Mouse (Mus musculus): ENCODE measurements at regions not wholly inside any gene's neighbourhood (a gene's known extent, or its start where the extent isn't known, plus 50 kb on each side); places are given as distances from the start of the nearest gene placed in this dataset.

GRCm38 (mm10) chr9:61123431-61123830, 248.7 kb upstream of the Tle3 start:
- Histone ChIP-seq H3K9ac (ENCODE audit: low read depth, low read length, severe bottlenecking) (no peak overlapping the region), H3K27ac (replicated peaks; ENCODE audit: low read depth, low read length) (no peak overlapping the region), H3K4me2 (replicated peaks; ENCODE audit: low read depth, low read length, severe bottlenecking) (no peak overlapping the region), H3K4me1 (ENCODE audit: control insufficient read depth, insufficient read depth, low read length) (peaks cover 24% of the 10 kb centered on the region; the same call in 1 of the 2 replicates), H3K9me3 (ENCODE audit: control insufficient read depth, low read length) (no peaks in the 10 kb centered on the region), H3K36me3 (ENCODE audit: control insufficient read depth, insufficient read depth, low read length) (no peaks in the 10 kb centered on the region), H3K4me3 (replicated peaks; ENCODE audit: low read length) (no peak overlapping the region), H3K27me3 (ENCODE audit: control insufficient read depth, insufficient read depth, low read length) (0 out of 2 replicates have a peak, but pooled peaks cover 3% of the 10 kb centered on the region)
- DNase-seq (ENCODE audit: low spot score) = no peak
- TF ChIP-seq POLR2A (IDR thresholded peaks at IDR 0.05; ENCODE audit: borderline replicate concordance, extremely low read depth, insufficient read depth, insufficient read length) = no peak
- ATAC-seq (ENCODE audit: low FRiP score, low read depth) = no peak

DNA sequence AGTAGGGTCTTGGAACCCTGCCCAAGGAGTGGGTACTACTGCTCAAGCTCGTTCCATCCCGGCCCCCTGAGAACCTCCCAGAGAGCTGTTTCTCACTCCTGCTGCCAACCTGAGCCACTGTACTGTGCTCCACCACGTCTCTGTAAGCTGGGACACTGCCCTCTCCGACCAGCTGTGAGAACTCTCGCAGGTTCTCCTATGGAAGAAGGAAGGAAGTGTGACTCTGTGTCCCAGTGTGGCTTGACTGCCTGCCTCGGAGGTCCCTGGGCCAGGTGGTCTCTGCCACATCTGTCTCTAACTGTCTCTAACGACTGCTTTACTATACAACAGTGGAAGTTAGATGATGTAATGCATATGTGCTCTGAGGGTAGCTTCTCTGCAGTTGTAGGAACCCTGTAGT, 246.4 kb upstream of the Tle3 start:
- H3K27ac ChIP-seq (replicated peaks; ENCODE audit: low read depth, low read length) = no peak overlapping the region
- 34% methylated on average over 7 of the region's 7 CpGs for WGBS
- no peak for TF ChIP-seq POLR2A (IDR thresholded peaks at IDR 0.05; ENCODE audit: borderline replicate concordance, extremely low read depth, insufficient read depth, insufficient read length)
- peaks cover 20% of the 10 kb centered on the region; the same call in 1 of the 2 replicates for H3K4me1 ChIP-seq (ENCODE audit: control insufficient read depth, insufficient read depth, low read length)
- no peak for DNase-seq (ENCODE audit: low spot score)
- H3K9me3 ChIP-seq (ENCODE audit: control insufficient read depth, low read length) = no peaks in the 10 kb centered on the region
- ATAC-seq (ENCODE audit: low FRiP score, low read depth) = no peak
- no peak overlapping the region for H3K4me2 ChIP-seq (replicated peaks; ENCODE audit: low read depth, low read length, severe bottlenecking)
- H3K4me3 ChIP-seq (replicated peaks; ENCODE audit: low read length) = no peak overlapping the region
- H3K9ac ChIP-seq (ENCODE audit: low read depth, low read length, severe bottlenecking) = no peak overlapping the region
- H3K27me3 ChIP-seq (ENCODE audit: control insufficient read depth, insufficient read depth, low read length) = 0 out of 2 replicates have a peak, but pooled peaks cover 3% of the 10 kb centered on the region
- no peaks in the 10 kb centered on the region for H3K36me3 ChIP-seq (ENCODE audit: control insufficient read depth, insufficient read depth, low read length)

DNA sequence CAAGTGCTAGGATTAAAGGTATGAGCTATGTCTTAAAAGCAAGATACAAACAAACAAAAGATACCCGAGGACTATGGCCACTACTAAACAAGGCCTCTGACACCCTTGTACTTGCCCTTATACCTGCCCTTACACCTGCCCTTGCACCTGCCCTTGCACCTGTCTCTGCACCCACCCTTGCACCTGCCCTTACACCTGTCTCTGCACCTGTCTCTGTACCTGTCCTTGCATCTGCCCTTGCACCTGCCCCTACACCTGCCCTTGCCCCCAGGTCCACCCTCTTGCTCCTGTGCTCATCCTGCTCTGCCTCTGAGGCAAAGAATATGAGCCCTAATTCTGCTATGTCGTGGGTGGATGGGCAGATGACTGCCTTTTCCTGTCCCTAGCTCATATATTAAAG, 244.1 kb upstream of the Tle3 start:
- Histone ChIP-seq H3K4me2 (replicated peaks; ENCODE audit: low read depth, low read length, severe bottlenecking) (no peak overlapping the region), H3K9me3 (ENCODE audit: control insufficient read depth, low read length) (no peaks in the 10 kb centered on the region), H3K4me1 (ENCODE audit: control insufficient read depth, insufficient read depth, low read length) (0 out of 2 replicates have a peak, but pooled peaks cover 6% of the 10 kb centered on the region), H3K36me3 (ENCODE audit: control insufficient read depth, insufficient read depth, low read length) (no peaks in the 10 kb centered on the region), H3K4me3 (replicated peaks; ENCODE audit: low read length) (no peak overlapping the region), H3K27ac (replicated peaks; ENCODE audit: low read depth, low read length) (no peak overlapping the region), H3K9ac (ENCODE audit: low read depth, low read length, severe bottlenecking) (no peak overlapping the region), H3K27me3 (ENCODE audit: control insufficient read depth, insufficient read depth, low read length) (no peaks in the 10 kb centered on the region)
- DNase-seq (ENCODE audit: low spot score) (no peak), ATAC-seq (ENCODE audit: low FRiP score, low read depth) (no peak)
- 61% methylated on average over 2 of the region's 2 CpGs for WGBS
- no peak for TF ChIP-seq POLR2A (IDR thresholded peaks at IDR 0.05; ENCODE audit: borderline replicate concordance, extremely low read depth, insufficient read depth, insufficient read length)

- Histone ChIP-seq H3K27ac (replicated peaks; ENCODE audit: low read depth, low read length) (no peak overlapping the region), H3K4me2 (replicated peaks; ENCODE audit: low read depth, low read length, severe bottlenecking) (no peak overlapping the region), H3K9me3 (ENCODE audit: control insufficient read depth, low read length) (no peaks in the 10 kb centered on the region), H3K27me3 (ENCODE audit: control insufficient read depth, insufficient read depth, low read length) (no peaks in the 10 kb centered on the region), H3K4me1 (ENCODE audit: control insufficient read depth, insufficient read depth, low read length) (0 out of 2 replicates have a peak, but pooled peaks cover 6% of the 10 kb centered on the region), H3K9ac (ENCODE audit: low read depth, low read length, severe bottlenecking) (no peak overlapping the region), H3K4me3 (replicated peaks; ENCODE audit: low read length) (no peak overlapping the region), H3K36me3 (ENCODE audit: control insufficient read depth, insufficient read depth, low read length) (no peaks in the 10 kb centered on the region)
- WGBS = 57% methylated on average over 5 of the region's 5 CpGs
- DNase-seq (ENCODE audit: low spot score) (no peak), ATAC-seq (ENCODE audit: low FRiP score, low read depth) (no peak)
- no peak for TF ChIP-seq POLR2A (IDR thresholded peaks at IDR 0.05; ENCODE audit: borderline replicate concordance, extremely low read depth, insufficient read depth, insufficient read length)
Measured at GRCm38 (mm10) chr9:61129186-61129585, 243.0 kb upstream of the Tle3 start.

- Histone ChIP-seq H3K9me3 (ENCODE audit: control insufficient read depth, low read length) (no peaks in the 10 kb centered on the region), H3K27ac (replicated peaks; ENCODE audit: low read depth, low read length) (no peak overlapping the region), H3K36me3 (ENCODE audit: control insufficient read depth, insufficient read depth, low read length) (no peaks in the 10 kb centered on the region), H3K27me3 (ENCODE audit: control insufficient read depth, insufficient read depth, low read length) (no peaks in the 10 kb centered on the region), H3K4me3 (replicated peaks; ENCODE audit: low read length) (no peak overlapping the region), H3K4me1 (ENCODE audit: control insufficient read depth, insufficient read depth, low read length) (peaks cover 5% of the 10 kb centered on the region; the same call in 1 of the 2 replicates), H3K4me2 (replicated peaks; ENCODE audit: low read depth, low read length, severe bottlenecking) (no peak overlapping the region), H3K9ac (ENCODE audit: low read depth, low read length, severe bottlenecking) (no peak overlapping the region)
- DNase-seq (ENCODE audit: low spot score) (no peak), ATAC-seq (ENCODE audit: low FRiP score, low read depth) (no peak)
- 73% methylated on average over 4 of the region's 4 CpGs for WGBS
- TF ChIP-seq POLR2A (IDR thresholded peaks at IDR 0.05; ENCODE audit: borderline replicate concordance, extremely low read depth, insufficient read depth, insufficient read length) = no peak
Measured at GRCm38 (mm10) chr9:61130877-61131276, 241.3 kb upstream of the Tle3 start.
